Mouse (Mus musculus) G1E (cell line): ENCODE data around the gene Irf2bp2. TPM values are rescaled to one million over a fixed set of nuclear protein-coding genes. Genes with fewer than 3 reads are reported as not detected.

ENCODE experiments used
- ATAC-seq: 2 replicates; pipeline ENCODE4 v1.8.0; 2016; ENCODE audit warnings: mild to moderate bottlenecking; ENCODE audit not compliant: insufficient number of reproducible peaks, poor library complexity, low FRiP score, severe bottlenecking; ENCODE audit errors: extremely low read depth
- DNase-seq: peaks from one replicate; pipeline ENCODE4 v3.0.0; 2012; ENCODE audit warnings: low spot score
- H3K27me3 ChIP-seq: 2 replicates; pipeline ENCODE4 v1.6.1; 2012; ENCODE audit warnings: mild to moderate bottlenecking, low read length, inconsistent platforms; ENCODE audit not compliant: insufficient read depth
- H3K36me3 ChIP-seq: replicated peaks from 2 replicates; pipeline ENCODE3; 2012; ENCODE audit warnings: mild to moderate bottlenecking, inconsistent platforms
- H3K4me1 ChIP-seq: 2 replicates; pipeline ENCODE4 v1.6.1; 2012; ENCODE audit warnings: low read depth, low read length, inconsistent platforms, mixed read lengths; ENCODE audit not compliant: insufficient read depth
- H3K4me3 ChIP-seq: 2 replicates; pipeline ENCODE4 v1.5.1; 2012; ENCODE audit warnings: low read depth, mild to moderate bottlenecking, inconsistent platforms, low read length, moderate library complexity, mixed read lengths
- H3K9me3 ChIP-seq: replicated peaks from 2 replicates; pipeline ENCODE4 v1.6.1; 2012; ENCODE audit warnings: inconsistent platforms
- CTCF ChIP-seq: IDR thresholded peaks from 2 replicates; pipeline ENCODE4 v1.5.1; 2012; ENCODE audit warnings: low read depth, low read length, inconsistent platforms, mixed read lengths
- GATA1 ChIP-seq: IDR thresholded peaks from 2 replicates; pipeline ENCODE4 v1.6.1; 2012; ENCODE audit warnings: borderline replicate concordance, low read length, inconsistent platforms, mixed read lengths
- GATA2 ChIP-seq: IDR thresholded peaks from 2 replicates; pipeline ENCODE4 v1.6.1; 2012; ENCODE audit warnings: low read depth, low read length, inconsistent platforms, borderline replicate concordance
- POLR2AphosphoS5 ChIP-seq: IDR thresholded peaks from 2 replicates; pipeline ENCODE4 v1.6.1; 2012; ENCODE audit warnings: low read depth, low read length, inconsistent platforms; ENCODE audit not compliant: insufficient replicate concordance
- TAL1 ChIP-seq: conservative IDR thresholded peaks from 2 replicates; pipeline ENCODE4 v1.6.1; 2012; ENCODE audit warnings: low read depth, low read length, inconsistent platforms, mixed read lengths
- polyA plus RNA-seq: library from polyadenylated mRNA; stranded (reverse); fragments of >175 nt; gene quantifications from 2 replicates; pipeline ENCODE4 v1.2.3, GENCODE M21; 2012
- total RNA-seq, 2 experiments: library from RNA; stranded (forward) in 1 of 2; stranded (reverse) in 1 of 2; fragments of 200-1000 nt in 1 of 2; fragments of >200 nt in 1 of 2; fragmentation: Nextera tagmentation in 1 of 2; gene quantifications; 2 replicates each; pipeline ENCODE4 v1.2.3; 2014 to 2017

The Irf2bp2 gene
- total and polyA plus RNA-seq, 3 experiments = 78.9 to 231 (median 101) TPM

GRCm38 (mm10) chr8:126628616-126629015 lies 34.8 kb upstream of the Irf2bp2 start:
- H3K36me3 ChIP-seq = no peaks in the 10 kb centered on the region
- H3K4me1 ChIP-seq = peaks cover 15% of the 10 kb centered on the region
- no peak for TF ChIP-seq GATA1
- no peak for TF ChIP-seq TAL1
- TF ChIP-seq POLR2AphosphoS5 = no peak
- TF ChIP-seq CTCF = no peak
- TF ChIP-seq GATA2 = no peak
- DNase-seq (no peak), ATAC-seq (peak; percentile 34; the same call in 1 of the 2 replicates)
- H3K4me3 ChIP-seq = no peak overlapping the region
- H3K9me3 ChIP-seq = peaks cover 26% of the 10 kb centered on the region
- H3K27me3 ChIP-seq = no peaks in the 10 kb centered on the region

DNA sequence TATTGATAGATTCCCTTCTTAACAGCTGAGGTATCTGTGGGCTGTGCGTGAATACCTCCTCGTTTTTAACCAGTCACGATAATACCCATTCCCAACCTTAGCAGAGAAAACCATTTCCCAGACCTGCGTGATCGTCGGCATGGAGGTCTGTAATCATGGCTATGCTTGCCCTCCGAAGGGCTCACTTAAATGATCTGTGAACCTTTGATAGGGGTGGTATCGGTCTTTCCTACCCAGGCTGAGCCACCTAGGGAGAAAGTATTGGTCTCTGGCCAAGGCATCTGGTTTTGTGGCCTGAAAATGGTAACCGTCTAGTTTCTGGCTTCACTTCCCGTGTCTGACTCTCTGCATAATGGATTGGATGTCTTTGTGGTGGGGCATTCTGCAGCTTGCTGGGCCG lies 32.6 kb upstream of the Irf2bp2 start:
- no peak for ATAC-seq
- peaks cover 22% of the 10 kb centered on the region for H3K4me1 ChIP-seq

GRCm38 (mm10) chr8:126622111-126622795 lies 28.5 kb upstream of the Irf2bp2 start:
- no peaks in the 10 kb centered on the region for H3K36me3 ChIP-seq
- ATAC-seq (no peak), DNase-seq (no peak)
- TF ChIP-seq GATA1 (no peak), TAL1 (no peak), CTCF (no peak)
- no peak overlapping the region for H3K4me3 ChIP-seq
- H3K9me3 ChIP-seq = no peaks in the 10 kb centered on the region
- H3K4me1 ChIP-seq = peaks cover 41% of the 10 kb centered on the region
- H3K27me3 ChIP-seq = no peaks in the 10 kb centered on the region

More for the DNA sequence above, 32.6 kb upstream of the Irf2bp2 start:
- H3K9me3 ChIP-seq = peaks cover 19% of the 10 kb centered on the region
- no peak for DNase-seq
- TF ChIP-seq CTCF (no peak), TAL1 (no peak), GATA2 (no peak), POLR2AphosphoS5 (no peak)
- H3K27me3 ChIP-seq = no peaks in the 10 kb centered on the region
- H3K36me3 ChIP-seq = no peaks in the 10 kb centered on the region
- H3K4me3 ChIP-seq = no peak overlapping the region

DNA sequence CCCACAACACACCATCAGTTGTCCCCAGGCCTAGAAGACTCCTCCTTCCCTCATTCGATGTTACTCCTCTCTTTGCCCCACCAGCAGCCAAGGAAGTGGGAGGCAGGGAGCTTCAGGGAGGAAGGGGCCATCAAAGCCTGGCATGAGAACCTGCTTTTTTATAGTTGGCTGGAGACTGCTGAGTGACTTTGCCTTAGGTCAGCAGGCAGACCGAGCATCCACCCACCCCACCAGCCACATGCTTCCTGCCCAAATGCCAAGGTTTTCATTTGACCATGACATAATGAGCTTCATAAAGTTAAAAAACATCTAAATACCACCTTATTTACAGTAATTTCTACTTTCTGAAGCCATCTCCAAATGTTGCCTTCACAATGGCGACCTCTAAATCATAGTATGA lies 26.9 kb upstream of the Irf2bp2 start:
- Histone ChIP-seq H3K27me3 (no peaks in the 10 kb centered on the region), H3K36me3 (no peaks in the 10 kb centered on the region), H3K9me3 (no peaks in the 10 kb centered on the region), H3K4me1 (peaks cover 50% of the 10 kb centered on the region), H3K4me3 (no peak overlapping the region)
- DNase-seq (no peak), ATAC-seq (no peak)
- TF ChIP-seq CTCF = no peak
- no peak for TF ChIP-seq GATA1
- TF ChIP-seq POLR2AphosphoS5 = no peak
- no peak for TF ChIP-seq GATA2
- TF ChIP-seq TAL1 = no peak

DNA sequence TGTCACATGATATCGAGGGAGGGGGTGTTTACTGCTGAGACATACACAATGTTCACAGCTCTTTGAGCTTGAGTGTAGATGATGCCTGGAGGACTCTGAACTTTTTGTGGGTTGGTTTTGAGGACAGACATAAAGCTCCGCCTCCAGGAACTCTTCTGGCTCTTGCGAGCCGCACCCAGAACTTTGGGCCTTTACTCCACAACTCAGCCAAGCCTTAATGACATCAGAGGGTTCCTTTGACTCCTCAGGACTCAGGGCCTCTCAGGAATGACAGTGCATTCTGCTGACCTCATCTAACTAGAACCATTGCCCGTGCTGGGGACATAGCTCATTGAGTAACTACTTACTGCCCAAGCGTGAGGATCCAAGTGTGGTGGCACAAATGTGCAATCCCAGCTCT lies 25.7 kb upstream of the Irf2bp2 start:
- no peak for DNase-seq
- H3K4me3 ChIP-seq = no peak overlapping the region
- no peaks in the 10 kb centered on the region for H3K36me3 ChIP-seq
- H3K4me1 ChIP-seq = peaks cover 57% of the 10 kb centered on the region
- no peaks in the 10 kb centered on the region for H3K9me3 ChIP-seq
- H3K27me3 ChIP-seq = no peaks in the 10 kb centered on the region
- ATAC-seq = 0 out of 2 replicates have a peak, but pooled peaks have one; percentile 9
- no peak for TF ChIP-seq TAL1
- TF ChIP-seq GATA1 = no peak
- no peak for TF ChIP-seq POLR2AphosphoS5
- no peak for TF ChIP-seq CTCF

DNA sequence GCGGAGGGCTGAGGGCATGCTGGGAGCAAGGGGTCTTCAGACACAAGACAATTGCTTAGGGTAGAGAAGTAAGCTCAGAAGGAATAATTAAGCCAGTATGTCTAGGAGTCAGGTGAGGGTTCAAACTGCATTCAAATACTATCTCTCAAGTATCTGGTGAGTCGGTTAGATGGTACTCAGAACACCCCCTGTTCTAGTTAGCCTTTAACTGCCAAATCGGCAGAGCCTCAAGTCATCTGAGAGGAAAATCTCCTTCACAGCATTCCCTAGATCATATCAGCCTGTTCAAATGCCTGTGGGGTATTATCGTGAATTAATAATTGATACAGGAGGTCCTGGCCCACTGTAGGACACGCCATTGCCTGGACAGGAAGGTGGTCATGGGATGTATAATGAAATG lies 23.9 kb upstream of the Irf2bp2 start:
- ATAC-seq = no peak
- no peaks in the 10 kb centered on the region for H3K36me3 ChIP-seq
- H3K9me3 ChIP-seq = no peaks in the 10 kb centered on the region
- peaks cover 68% of the 10 kb centered on the region for H3K4me1 ChIP-seq
- TF ChIP-seq POLR2AphosphoS5 = no peak
- TF ChIP-seq TAL1 = no peak
- TF ChIP-seq GATA1 = no peak
- no peak for TF ChIP-seq CTCF
- TF ChIP-seq GATA2 = no peak
- DNase-seq = no peak
- H3K27me3 ChIP-seq = no peaks in the 10 kb centered on the region
- no peak overlapping the region for H3K4me3 ChIP-seq

DNA sequence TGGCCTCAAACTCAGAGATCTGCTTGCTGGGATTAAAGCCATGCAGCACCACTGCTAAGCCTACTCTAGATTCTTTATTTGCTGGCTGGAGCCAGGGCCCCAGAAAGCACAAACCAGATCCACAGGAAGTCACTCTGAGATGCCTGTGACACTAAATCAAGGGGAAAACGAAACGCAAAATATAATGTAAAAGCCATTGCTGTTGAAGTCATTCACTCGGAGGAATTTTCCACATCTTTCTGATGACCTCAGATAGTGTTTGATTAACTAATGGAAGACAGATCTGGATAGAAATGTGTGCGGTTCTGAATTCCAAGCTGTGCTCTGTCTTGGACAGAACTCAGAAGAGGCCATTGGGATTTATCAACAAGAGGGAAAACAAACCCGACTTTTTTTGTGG lies 22.9 kb upstream of the Irf2bp2 start:
- Histone ChIP-seq H3K9me3 (no peaks in the 10 kb centered on the region), H3K4me1 (peaks cover 68% of the 10 kb centered on the region), H3K27me3 (no peaks in the 10 kb centered on the region), H3K36me3 (no peaks in the 10 kb centered on the region), H3K4me3 (no peak overlapping the region)
- no peak for DNase-seq
- TF ChIP-seq POLR2AphosphoS5 (no peak), GATA1 (no peak), CTCF (no peak), TAL1 (no peak), GATA2 (no peak)
- no peak for ATAC-seq
